Mouse (Mus musculus) hindbrain, embryonic 16.5 days (tissue): ENCODE measurements at regions not wholly inside any gene's neighbourhood (a gene's known extent, or its start where the extent isn't known, plus 50 kb on each side); places are given as distances from the start of the nearest gene placed in this dataset.

ENCODE experiments used
- ATAC-seq: fragments of 200-750 bp; cut with Nextera tagmentation; 2 replicates; pipeline ENCODE4 v1.8.0; 2017; ENCODE audit warnings: moderate TSS enrichment, moderate library complexity
- H3K27ac ChIP-seq: fragments of 300-500 bp; sonication (generic); 2 replicates; pipeline ENCODE4 v1.5.1; 2014; ENCODE audit warnings: low read depth, mild to moderate bottlenecking, control low read depth, low read length, moderate library complexity
- H3K27me3 ChIP-seq: fragments of 300-500 bp; sonication (generic); replicated peaks from 2 replicates; pipeline ENCODE4 v1.6.1; 2014; ENCODE audit warnings: low read length; ENCODE audit not compliant: control insufficient read depth, insufficient read depth
- H3K36me3 ChIP-seq: fragments of 300-500 bp; sonication (generic); 2 replicates; pipeline ENCODE4 v1.6.1; 2014; ENCODE audit warnings: mild to moderate bottlenecking, low read length, moderate library complexity, mixed read lengths; ENCODE audit not compliant: control insufficient read depth, insufficient read depth
- H3K4me1 ChIP-seq: fragments of 300-500 bp; sonication (generic); 2 replicates; pipeline ENCODE4 v1.6.1; 2014; ENCODE audit warnings: low read depth, low read length; ENCODE audit not compliant: control insufficient read depth, insufficient read depth
- H3K4me2 ChIP-seq: fragments of 300-500 bp; sonication (generic); 2 replicates; pipeline ENCODE4 v1.6.1; 2014; ENCODE audit warnings: mild to moderate bottlenecking, low read length, control low read depth, moderate library complexity
- H3K4me3 ChIP-seq: fragments of 300-500 bp; sonication (generic); 2 replicates; pipeline ENCODE4 v1.5.1; 2014; ENCODE audit warnings: mild to moderate bottlenecking, low read length, control low read depth, moderate library complexity
- H3K9ac ChIP-seq: fragments of 300-500 bp; sonication (generic); 2 replicates; pipeline ENCODE4 v1.6.1; 2014; ENCODE audit warnings: low read depth, mild to moderate bottlenecking, control low read depth, low read length, moderate library complexity
- H3K9me3 ChIP-seq: fragments of 300-500 bp; sonication (generic); 2 replicates; pipeline ENCODE4 v1.6.1; 2014; ENCODE audit warnings: mild to moderate bottlenecking, low read length, moderate library complexity; ENCODE audit not compliant: control insufficient read depth
- WGBS: fragments of 180-500 bp; shearing (Covaris S2); extraction: QIAGEN DNeasy Blood & Tissue Kit; methylation state at CpG from one replicate; pipeline ENCODE4 v1.1.7; 2014; 5-methylcytosine and 5-hydroxymethylcytosine counted together

DNA sequence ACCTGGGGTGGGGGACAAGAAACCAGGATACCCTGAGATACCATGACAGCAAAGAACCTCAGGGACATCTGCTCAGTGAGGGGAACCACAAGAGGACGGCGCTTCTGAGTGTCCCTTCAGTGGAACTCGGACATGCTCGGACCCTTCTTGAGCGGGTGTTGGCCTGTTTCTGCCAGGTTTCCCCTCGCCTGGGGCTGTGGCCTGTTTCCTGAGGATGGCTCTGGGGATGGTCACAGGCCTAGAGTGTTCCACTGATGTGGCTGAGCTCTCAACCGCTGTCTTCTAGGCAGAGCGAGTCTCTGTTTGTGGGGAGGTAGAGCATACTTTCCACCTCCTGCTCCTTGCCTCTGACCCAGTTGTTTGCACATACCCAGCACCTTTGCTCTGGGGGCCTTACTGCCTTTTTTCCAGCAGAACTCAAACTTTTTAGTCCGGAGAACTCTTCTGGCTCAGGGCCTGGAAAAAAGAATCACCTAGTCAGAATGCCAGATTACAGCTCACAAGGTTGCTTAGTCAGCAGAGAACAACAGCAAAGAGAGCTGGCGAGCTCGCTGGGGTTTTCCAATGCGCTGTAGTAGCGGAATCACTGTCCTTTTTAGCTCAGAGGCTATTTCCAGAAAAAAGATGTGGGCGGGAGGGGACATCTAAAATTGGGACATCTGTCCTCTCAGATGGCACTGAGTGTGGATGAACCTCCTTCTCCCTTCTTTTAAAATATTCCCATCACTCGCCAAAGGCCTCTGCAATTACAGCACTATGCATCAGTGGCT is 65.3 kb downstream of the Med10 start:
- H3K9ac ChIP-seq, result no peak overlapping the region
- no peak for ATAC-seq
- H3K27ac ChIP-seq, result no peak overlapping the region
- no peak overlapping the region for H3K4me2 ChIP-seq
- no peaks in the 10 kb centered on the region for H3K4me1 ChIP-seq
- no peaks in the 10 kb centered on the region for H3K27me3 ChIP-seq
- 84% methylated on average over 15 of the region's 15 CpGs for WGBS
- H3K36me3 ChIP-seq, result no peaks in the 10 kb centered on the region
- H3K9me3 ChIP-seq, result no peaks in the 10 kb centered on the region
- no peak overlapping the region for H3K4me3 ChIP-seq

DNA sequence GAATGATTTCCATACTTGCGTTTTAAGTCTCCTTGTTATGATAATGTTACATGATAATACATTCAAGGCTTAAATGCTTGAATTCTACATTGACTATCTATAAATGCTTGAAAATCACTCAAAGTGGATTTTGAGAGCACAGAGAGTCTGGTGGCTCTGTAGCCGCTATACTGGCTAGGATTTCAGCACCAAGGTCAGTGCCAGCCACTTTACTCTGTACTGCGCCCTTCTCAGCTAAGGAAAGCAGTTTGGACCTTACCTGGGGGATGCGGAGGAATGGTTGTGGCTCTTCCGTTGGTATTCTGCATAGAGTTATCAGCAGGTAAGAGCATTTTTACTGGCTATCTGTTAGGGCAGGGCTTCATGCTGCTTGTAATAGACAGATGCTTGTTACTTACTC is 94.3 kb downstream of the Med10 start:
- Histone ChIP-seq H3K4me3 (no peak overlapping the region), H3K9ac (no peak overlapping the region), H3K27me3 (no peaks in the 10 kb centered on the region), H3K4me2 (no peak overlapping the region), H3K9me3 (no peaks in the 10 kb centered on the region), H3K4me1 (no peaks in the 10 kb centered on the region), H3K27ac (no peak overlapping the region), H3K36me3 (no peaks in the 10 kb centered on the region)
- no peak for ATAC-seq
- WGBS, result 26% methylated on average over 5 of the region's 5 CpGs

DNA sequence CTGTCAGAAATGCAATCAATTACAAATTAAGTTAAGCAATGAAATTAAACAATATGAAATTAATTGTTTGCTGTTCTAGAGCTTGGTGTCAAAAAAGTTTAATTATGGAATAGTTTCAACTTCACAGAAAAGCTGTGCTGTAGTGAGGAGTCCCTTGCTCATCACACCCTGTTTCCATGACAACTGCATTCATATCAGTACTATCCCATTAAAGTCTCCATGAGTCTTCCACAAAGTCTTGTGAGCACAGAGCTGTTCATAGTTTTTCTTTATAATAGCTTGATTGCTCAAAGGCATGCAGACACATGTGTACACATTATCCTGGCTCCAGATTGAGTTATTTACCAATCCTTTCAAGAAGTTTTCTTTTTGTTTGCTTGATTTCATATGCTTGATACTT is 98.9 kb downstream of the Med10 start:
- H3K36me3 ChIP-seq, result no peaks in the 10 kb centered on the region
- no peak overlapping the region for H3K27ac ChIP-seq
- no peak overlapping the region for H3K4me3 ChIP-seq
- no peak overlapping the region for H3K4me2 ChIP-seq
- H3K9ac ChIP-seq, result no peak overlapping the region
- no peaks in the 10 kb centered on the region for H3K4me1 ChIP-seq
- no peaks in the 10 kb centered on the region for H3K9me3 ChIP-seq
- H3K27me3 ChIP-seq, result no peaks in the 10 kb centered on the region
- peak; percentile 54; the same call in 1 of the 2 replicates for ATAC-seq

DNA sequence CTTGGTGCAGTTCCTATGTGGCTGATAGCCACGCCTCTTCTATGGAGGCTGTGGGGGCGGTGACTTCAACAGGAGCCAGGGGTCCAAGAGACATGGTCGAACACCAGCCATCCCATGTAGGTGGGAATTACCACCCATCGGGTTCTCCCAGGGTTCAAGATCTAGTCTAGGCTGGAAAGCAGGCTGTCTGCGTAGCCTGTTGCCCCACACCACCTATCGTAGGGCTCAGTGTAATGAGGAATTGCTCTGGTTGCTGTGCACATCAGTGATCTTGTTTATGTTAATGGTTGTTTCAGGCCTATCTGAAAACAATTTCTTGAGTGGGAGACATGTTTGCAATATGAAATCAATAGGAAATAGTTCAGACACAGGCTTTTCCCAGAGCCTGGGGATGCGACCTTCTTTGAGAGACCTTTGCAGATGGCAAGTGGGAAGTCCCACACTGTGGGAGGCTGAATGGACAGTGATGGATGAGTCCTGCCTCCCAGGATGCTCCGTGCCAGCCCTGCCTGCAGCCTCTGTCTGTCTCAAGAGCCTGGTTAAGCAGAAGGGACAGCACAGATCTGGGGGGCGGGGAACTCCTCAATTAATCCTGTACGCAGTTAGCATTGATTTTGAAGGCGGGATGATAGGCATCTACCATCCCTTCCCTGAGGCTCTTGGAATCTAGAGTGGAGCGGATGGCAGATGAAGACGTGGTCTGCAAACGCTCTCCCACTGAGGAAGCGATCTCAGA is 104.8 kb downstream of the Med10 start:
- Histone ChIP-seq H3K27me3 (no peaks in the 10 kb centered on the region), H3K4me1 (no peaks in the 10 kb centered on the region), H3K4me3 (no peak overlapping the region), H3K36me3 (no peaks in the 10 kb centered on the region), H3K9me3 (no peaks in the 10 kb centered on the region), H3K27ac (no peak overlapping the region), H3K4me2 (no peak overlapping the region), H3K9ac (no peak overlapping the region)
- ATAC-seq, result peak; percentile 83
- WGBS, result 51% methylated on average over 15 of the region's 15 CpGs

DNA sequence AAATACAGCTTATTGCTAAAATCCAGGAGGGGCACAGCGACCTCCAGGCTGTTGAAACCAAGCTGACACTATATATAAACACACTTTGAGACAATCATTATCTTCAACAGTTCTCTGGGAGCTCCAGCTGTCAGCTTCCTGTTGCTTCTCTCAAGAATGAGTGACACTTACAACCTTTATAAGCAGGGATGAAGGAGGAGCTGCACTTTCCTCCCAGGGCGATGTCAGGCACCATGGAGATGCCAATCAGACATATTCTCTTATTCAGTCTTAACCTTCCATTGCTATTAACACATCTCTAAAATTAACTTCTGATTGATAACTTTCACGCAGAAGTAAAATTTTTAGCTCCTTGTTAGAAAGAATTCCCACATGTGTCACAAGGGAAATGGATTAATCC is 113.6 kb downstream of the Med10 start:
- WGBS, result 68% methylated on average over 3 of the region's 3 CpGs

DNA sequence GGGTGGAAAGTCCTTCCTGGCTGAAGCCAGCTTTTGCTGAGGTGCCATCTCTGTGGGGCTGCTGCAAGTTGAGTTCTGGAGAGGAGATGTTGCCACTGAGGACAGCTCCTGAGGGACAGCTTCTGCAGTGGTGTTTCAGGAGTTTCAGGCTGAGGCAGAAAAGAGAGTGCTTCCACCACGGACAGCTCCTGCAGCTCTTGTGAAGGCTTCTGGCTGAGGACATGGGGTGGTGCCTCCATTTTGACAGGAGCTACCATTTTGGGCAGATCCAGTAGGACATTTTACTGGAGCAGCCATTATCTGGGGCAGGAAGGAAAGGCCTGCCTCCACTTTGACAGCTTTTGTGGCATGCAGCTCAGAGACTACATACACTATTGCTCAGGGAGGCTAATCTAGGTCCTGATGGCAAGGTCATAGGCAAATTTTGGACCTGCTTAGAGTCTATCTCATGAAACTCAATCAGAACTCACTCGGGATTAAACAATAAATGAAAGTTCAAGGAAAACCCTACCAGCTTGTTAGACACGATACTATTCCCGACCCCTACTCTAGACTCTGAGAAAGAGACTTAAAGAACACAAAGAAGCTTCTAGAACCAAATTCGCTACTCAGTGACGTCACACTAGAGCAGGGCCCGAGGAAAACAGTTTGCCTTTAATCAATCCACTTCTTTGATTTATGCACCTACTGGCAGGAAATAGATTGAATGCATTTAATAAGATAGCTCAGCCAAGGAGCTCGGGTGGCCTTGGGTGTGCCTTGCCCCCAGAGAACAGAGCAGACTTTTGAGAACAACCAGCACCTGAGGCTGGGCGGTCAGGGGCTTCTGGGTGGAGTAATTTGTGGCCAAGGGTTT is 130.7 kb downstream of the Med10 start:
- H3K9me3 ChIP-seq, result no peaks in the 10 kb centered on the region
- H3K4me2 ChIP-seq, result peak overlapping the region; percentile 47
- H3K4me1 ChIP-seq, result peaks cover 18% of the 10 kb centered on the region
- WGBS, result 38% methylated on average over 9 of the region's 9 CpGs
- peak overlapping the region; percentile 60; the same call in 1 of the 2 replicates for H3K27ac ChIP-seq
- no peak overlapping the region for H3K9ac ChIP-seq
- ATAC-seq, result peak; percentile 19; the same call in 1 of the 2 replicates
- no peak overlapping the region for H3K4me3 ChIP-seq
- no peaks in the 10 kb centered on the region for H3K36me3 ChIP-seq
- H3K27me3 ChIP-seq, result no peaks in the 10 kb centered on the region

More for the DNA sequence above, 113.6 kb downstream of the Med10 start:
- no peaks in the 10 kb centered on the region for H3K4me1 ChIP-seq
- H3K27ac ChIP-seq, result no peak overlapping the region
- no peaks in the 10 kb centered on the region for H3K9me3 ChIP-seq
- no peaks in the 10 kb centered on the region for H3K27me3 ChIP-seq
- H3K4me2 ChIP-seq, result no peak overlapping the region
- no peak overlapping the region for H3K4me3 ChIP-seq
- H3K9ac ChIP-seq, result no peak overlapping the region
- ATAC-seq, result no peak
- no peaks in the 10 kb centered on the region for H3K36me3 ChIP-seq

DNA sequence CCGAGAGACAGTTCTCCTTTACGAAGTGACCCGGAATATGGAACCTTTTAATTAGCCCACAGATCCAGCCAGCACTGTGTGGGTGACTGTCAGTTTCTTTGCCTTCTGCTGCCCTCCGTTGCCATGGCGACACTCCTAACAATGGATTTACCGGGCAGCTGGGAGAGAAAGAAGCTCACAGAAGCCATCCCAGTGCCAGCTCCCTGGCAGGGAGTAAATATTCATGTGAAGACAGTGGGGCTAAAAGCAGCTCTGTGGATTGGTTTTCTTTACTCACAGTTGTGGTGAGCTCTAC is 131.3 kb downstream of the Med10 start:
- Histone ChIP-seq H3K4me1 (peaks cover 18% of the 10 kb centered on the region), H3K9ac (peak overlapping the region; percentile 2; the same call in 1 of the 2 replicates), H3K27ac (peak overlapping the region; percentile 60), H3K27me3 (no peaks in the 10 kb centered on the region), H3K4me3 (peak overlapping the region; percentile 3; the same call in 1 of the 2 replicates), H3K9me3 (no peaks in the 10 kb centered on the region), H3K36me3 (no peaks in the 10 kb centered on the region), H3K4me2 (peak overlapping the region; percentile 47)
- ATAC-seq, result peak; percentile 96
- WGBS, result 15% methylated on average over 6 of the region's 6 CpGs

DNA sequence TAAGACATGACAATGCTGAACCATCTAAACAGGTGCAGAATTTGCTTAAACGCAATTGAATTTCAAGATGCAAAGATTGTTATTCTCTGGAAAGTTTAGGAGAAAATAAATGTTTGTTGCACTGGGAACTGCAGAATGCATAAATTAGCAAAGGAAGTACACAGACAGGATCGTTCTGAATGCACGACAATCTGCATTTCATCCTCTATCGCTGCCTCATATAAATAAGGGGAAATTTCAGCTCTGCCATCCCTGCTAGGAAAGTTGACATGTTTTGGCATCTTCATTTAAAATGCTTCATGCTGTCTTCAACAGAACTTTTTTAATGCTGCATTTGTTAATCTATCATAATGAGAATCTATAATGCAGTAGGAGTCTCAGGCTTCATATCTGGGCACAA is 137.6 kb downstream of the Med10 start:
- 67% methylated on average over 4 of the region's 4 CpGs for WGBS
- no peak for ATAC-seq
- Histone ChIP-seq H3K4me3 (no peak overlapping the region), H3K9me3 (no peaks in the 10 kb centered on the region), H3K4me1 (no peaks in the 10 kb centered on the region), H3K9ac (no peak overlapping the region), H3K27ac (no peak overlapping the region), H3K4me2 (no peak overlapping the region), H3K27me3 (no peaks in the 10 kb centered on the region), H3K36me3 (no peaks in the 10 kb centered on the region)

DNA sequence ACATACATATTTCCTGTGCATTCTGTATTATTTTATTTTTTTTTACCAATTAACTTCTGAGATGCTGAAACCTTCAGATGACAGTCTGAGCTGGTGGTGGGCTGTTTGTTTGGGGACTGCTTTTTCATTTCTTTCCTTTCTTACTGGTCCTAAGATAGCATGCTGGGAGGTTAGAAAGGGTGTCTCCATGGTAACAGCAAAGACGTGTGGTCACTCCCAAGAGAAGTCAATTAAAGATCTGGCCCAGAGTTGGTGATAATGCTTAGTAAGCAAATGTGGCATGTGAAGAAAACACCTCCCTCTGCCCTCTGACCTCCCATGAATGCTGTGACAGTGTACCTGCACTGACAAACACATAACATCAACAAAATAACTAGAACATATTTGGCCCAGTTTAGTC is 142.5 kb downstream of the Med10 start:
- Histone ChIP-seq H3K4me2 (no peak overlapping the region), H3K4me1 (no peaks in the 10 kb centered on the region), H3K27ac (no peak overlapping the region), H3K9me3 (no peaks in the 10 kb centered on the region), H3K4me3 (no peak overlapping the region), H3K27me3 (no peaks in the 10 kb centered on the region), H3K9ac (no peak overlapping the region), H3K36me3 (no peaks in the 10 kb centered on the region)
- no peak for ATAC-seq
- 6% methylated on average over 1 of the region's 1 CpGs for WGBS
